Mouse (Mus musculus): Measurements from ENCODE around the gene Hoxa6. TPM values are rescaled to one million over a fixed set of nuclear protein-coding genes. Genes with fewer than 3 reads are reported as not detected.

Gene Hoxa6
- polyA plus RNA-seq, 1 experiment, result not detected

GRCm38 (mm10) chr6:52173648-52174047, 34.9 kb downstream of the Hoxa6 start:
- Histone ChIP-seq H3K27ac (ENCODE audit: insufficient read depth, low read depth, low read length) (no peak overlapping the region), H3K4me1 (ENCODE audit: control insufficient read depth, insufficient read depth, low read length) (no peaks in the 10 kb centered on the region), H3K4me3 (ENCODE audit: insufficient read depth, low read length) (no peak overlapping the region)
- no peak for TF ChIP-seq POLR2A (IDR thresholded peaks at IDR 0.05; ENCODE audit: borderline replicate concordance, low read depth, low read length)
- no peak for TF ChIP-seq CTCF (IDR thresholded peaks at IDR 0.05; ENCODE audit: low read depth, low read length)

DNA sequence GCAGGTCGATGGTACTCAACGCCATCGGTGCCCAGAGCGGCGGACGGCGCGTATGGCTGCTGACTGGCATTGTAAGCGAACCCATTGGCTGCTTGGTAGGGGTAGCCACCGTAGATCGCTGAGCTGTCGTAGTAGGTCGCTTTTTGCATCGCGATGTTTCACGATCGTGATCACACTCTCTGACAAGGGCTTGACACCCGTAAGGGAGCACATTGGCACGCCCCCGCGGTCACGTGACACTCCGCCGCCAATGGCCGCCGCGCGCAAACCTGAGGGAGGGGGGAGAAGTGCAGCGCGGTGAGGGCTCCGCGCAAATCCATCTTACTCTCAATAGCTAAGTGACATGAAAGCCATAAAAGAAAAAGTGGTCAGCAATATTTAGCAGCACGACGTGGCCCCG, 36.0 kb downstream of the Hoxa6 start:
- TF ChIP-seq POLR2A (IDR thresholded peaks at IDR 0.05; ENCODE audit: borderline replicate concordance, low read depth, low read length) (no peak), CTCF (IDR thresholded peaks at IDR 0.05; ENCODE audit: low read depth, low read length) (no peak)
- H3K27ac ChIP-seq (ENCODE audit: insufficient read depth, low read depth, low read length), result no peak overlapping the region
- no peak overlapping the region for H3K4me3 ChIP-seq (ENCODE audit: insufficient read depth, low read length)
- H3K4me1 ChIP-seq (ENCODE audit: control insufficient read depth, insufficient read depth, low read length), result no peaks in the 10 kb centered on the region

DNA sequence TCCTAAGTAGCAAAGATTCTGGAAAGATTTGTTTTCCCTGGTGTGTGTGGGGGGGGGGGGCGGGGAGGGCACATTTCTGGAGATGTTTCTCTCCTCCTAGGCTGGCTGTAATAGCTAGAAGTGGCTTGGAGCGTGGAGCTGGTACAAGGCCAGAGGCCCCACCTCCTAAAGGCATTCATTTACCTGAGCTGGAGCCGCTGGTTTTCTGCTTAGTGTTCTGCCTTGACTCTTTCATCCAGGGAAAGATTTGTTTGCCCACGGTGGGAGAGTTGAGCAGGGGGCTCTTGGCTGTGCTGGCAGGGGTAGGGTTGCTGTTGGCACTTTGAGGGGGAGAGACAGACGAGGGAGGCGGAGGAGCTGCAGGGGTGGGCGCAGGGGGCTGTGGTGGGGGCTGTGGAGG, 36.6 kb downstream of the Hoxa6 start:
- Histone ChIP-seq H3K4me3 (ENCODE audit: insufficient read depth, low read length) (no peak overlapping the region), H3K4me1 (ENCODE audit: control insufficient read depth, insufficient read depth, low read length) (no peaks in the 10 kb centered on the region), H3K27ac (ENCODE audit: insufficient read depth, low read depth, low read length) (no peak overlapping the region)
- TF ChIP-seq POLR2A (IDR thresholded peaks at IDR 0.05; ENCODE audit: borderline replicate concordance, low read depth, low read length) (no peak), CTCF (IDR thresholded peaks at IDR 0.05; ENCODE audit: low read depth, low read length) (no peak)

GRCm38 (mm10) chr6:52171331-52171730, 37.2 kb downstream of the Hoxa6 start:
- H3K27ac ChIP-seq (ENCODE audit: insufficient read depth, low read depth, low read length), result no peak overlapping the region
- no peaks in the 10 kb centered on the region for H3K4me1 ChIP-seq (ENCODE audit: control insufficient read depth, insufficient read depth, low read length)
- TF ChIP-seq CTCF (IDR thresholded peaks at IDR 0.05; ENCODE audit: low read depth, low read length) (no peak), POLR2A (IDR thresholded peaks at IDR 0.05; ENCODE audit: borderline replicate concordance, low read depth, low read length) (no peak)
- no peak overlapping the region for H3K4me3 ChIP-seq (ENCODE audit: insufficient read depth, low read length)

DNA sequence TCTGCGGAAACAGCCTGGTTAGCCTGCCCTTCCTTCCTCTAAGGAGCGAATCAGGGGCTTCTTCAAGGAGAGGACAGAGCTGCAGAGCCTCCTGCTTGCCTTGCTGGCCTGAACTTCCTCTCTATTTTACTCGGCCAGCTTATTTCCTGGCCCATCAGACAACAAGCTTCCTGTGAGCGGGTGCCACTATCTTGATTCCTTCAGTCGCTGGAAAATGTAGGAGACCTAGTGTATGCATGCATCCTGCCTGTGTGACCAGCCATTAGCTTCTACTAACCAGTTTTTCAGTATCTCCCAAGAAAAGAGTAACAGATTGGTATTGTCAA, 37.7 kb downstream of the Hoxa6 start:
- no peaks in the 10 kb centered on the region for H3K4me1 ChIP-seq (ENCODE audit: control insufficient read depth, insufficient read depth, low read length)
- TF ChIP-seq POLR2A (IDR thresholded peaks at IDR 0.05; ENCODE audit: borderline replicate concordance, low read depth, low read length) (no peak), CTCF (IDR thresholded peaks at IDR 0.05; ENCODE audit: low read depth, low read length) (no peak)
- no peak overlapping the region for H3K27ac ChIP-seq (ENCODE audit: insufficient read depth, low read depth, low read length)
- no peak overlapping the region for H3K4me3 ChIP-seq (ENCODE audit: insufficient read depth, low read length)

DNA sequence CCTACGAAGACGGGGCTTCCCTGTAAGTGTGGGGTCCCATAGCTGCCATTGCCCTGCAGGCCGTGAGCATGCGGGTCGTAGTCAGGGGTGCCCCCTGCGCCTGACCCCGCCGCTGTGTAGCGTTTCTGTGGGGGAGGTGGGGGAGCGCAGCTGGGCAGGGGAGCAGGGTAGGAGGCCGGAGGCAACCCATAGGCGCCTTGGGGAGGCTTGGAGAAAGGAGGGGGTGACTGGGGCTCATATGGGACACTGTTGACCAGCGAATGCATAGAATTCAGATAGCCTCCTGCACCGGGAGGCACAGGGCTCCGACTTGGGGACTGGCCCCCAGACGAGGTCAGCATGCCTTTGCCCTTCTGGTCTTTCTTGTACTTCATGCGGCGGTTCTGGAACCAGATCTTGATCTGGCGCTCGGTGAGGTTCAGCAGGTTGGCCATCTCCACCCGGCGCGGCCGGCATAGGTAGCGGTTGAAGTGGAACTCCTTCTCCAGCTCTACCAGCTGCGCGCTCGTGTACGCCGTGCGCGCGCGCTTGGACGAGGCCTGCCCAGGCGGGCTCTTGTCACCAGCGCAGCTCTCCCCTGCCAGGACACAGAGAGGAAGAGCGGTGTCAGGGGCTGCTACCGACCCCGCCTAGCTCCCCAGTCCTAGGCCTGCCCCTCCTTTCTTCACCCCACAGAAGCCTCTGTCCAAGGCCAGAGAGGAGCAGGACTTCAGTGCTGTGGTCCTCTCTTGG, 38.2 kb downstream of the Hoxa6 start:
- Histone ChIP-seq H3K4me3 (ENCODE audit: insufficient read depth, low read length) (no peak overlapping the region), H3K4me1 (ENCODE audit: control insufficient read depth, insufficient read depth, low read length) (no peaks in the 10 kb centered on the region), H3K27ac (ENCODE audit: insufficient read depth, low read depth, low read length) (no peak overlapping the region)
- TF ChIP-seq POLR2A (IDR thresholded peaks at IDR 0.05; ENCODE audit: borderline replicate concordance, low read depth, low read length) (no peak), CTCF (IDR thresholded peaks at IDR 0.05; ENCODE audit: low read depth, low read length) (no peak)

DNA sequence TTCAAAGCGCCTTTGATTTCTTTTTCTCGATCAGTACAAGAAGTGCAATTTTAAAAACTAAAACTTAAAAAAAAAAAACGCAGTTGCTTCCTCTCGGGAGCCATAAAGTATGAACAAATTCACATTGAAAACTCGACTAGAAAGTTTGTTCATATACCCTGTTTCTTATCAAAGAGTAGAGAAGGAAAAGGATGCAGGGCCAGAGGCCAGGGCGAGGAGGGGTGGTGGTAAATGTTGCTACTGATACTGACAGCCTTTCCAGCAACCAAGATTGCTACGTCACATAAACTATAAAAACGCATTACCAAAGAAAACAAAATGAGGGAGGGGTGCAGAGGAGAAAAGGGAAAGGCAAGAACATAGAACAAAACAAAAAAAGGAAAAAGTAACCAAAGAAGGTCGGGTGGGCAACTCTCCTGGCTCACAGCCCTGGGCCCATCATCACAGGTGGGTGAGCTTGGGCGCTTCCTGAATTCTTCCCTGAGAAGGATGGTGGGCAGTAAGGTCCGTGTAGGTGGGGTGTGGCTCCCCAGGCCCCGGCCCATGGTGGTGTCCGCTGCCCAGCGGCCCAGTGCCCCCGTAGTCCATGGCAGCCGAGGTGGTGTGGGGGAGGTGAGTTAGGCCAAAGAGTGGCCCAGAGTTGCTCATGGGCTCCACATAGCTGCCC, 38.9 kb downstream of the Hoxa6 start:
- Histone ChIP-seq H3K4me3 (ENCODE audit: insufficient read depth, low read length) (no peak overlapping the region), H3K4me1 (ENCODE audit: control insufficient read depth, insufficient read depth, low read length) (no peaks in the 10 kb centered on the region), H3K27ac (ENCODE audit: insufficient read depth, low read depth, low read length) (no peak overlapping the region)
- no peak for TF ChIP-seq POLR2A (IDR thresholded peaks at IDR 0.05; ENCODE audit: borderline replicate concordance, low read depth, low read length)
- no peak for TF ChIP-seq CTCF (IDR thresholded peaks at IDR 0.05; ENCODE audit: low read depth, low read length)

- Histone ChIP-seq H3K27ac (ENCODE audit: insufficient read depth, low read depth, low read length) (no peak overlapping the region), H3K4me3 (ENCODE audit: insufficient read depth, low read length) (no peak overlapping the region), H3K4me1 (ENCODE audit: control insufficient read depth, insufficient read depth, low read length) (no peaks in the 10 kb centered on the region)
- TF ChIP-seq CTCF (IDR thresholded peaks at IDR 0.05; ENCODE audit: low read depth, low read length), result no peak
Measured at GRCm38 (mm10) chr6:52168191-52169055, 40.1 kb downstream of the Hoxa6 start.

GRCm38 (mm10) chr6:52167736-52168161, 40.8 kb downstream of the Hoxa6 start:
- TF ChIP-seq CTCF (IDR thresholded peaks at IDR 0.05; ENCODE audit: low read depth, low read length) (no peak), POLR2A (IDR thresholded peaks at IDR 0.05; ENCODE audit: borderline replicate concordance, low read depth, low read length) (no peak)
- Histone ChIP-seq H3K4me1 (ENCODE audit: control insufficient read depth, insufficient read depth, low read length) (no peaks in the 10 kb centered on the region), H3K27ac (ENCODE audit: insufficient read depth, low read depth, low read length) (no peak overlapping the region), H3K4me3 (ENCODE audit: insufficient read depth, low read length) (no peak overlapping the region)

DNA sequence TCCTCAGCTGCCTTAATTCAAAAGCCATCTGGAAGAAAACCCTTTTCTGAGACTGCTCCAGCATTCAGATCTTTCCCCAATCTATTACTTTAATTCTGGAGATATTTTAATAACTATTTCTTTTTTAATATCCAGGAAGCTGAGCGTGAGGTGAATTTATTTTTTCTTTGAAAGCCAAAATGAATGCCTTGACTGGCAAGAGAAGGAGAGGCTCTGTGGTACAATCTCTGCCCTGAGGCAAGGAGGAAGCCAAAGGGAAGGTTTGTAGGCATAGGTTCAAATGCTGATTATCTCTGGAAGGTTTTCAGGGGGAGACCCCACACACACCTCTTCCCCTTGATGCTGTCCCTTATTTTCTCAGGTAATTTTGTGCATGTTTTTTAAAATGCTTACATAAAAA, 41.3 kb downstream of the Hoxa6 start:
- H3K4me1 ChIP-seq (ENCODE audit: control insufficient read depth, insufficient read depth, low read length), result no peaks in the 10 kb centered on the region
- no peak overlapping the region for H3K4me3 ChIP-seq (ENCODE audit: insufficient read depth, low read length)

More for the DNA sequence above, 41.3 kb downstream of the Hoxa6 start:
- TF ChIP-seq POLR2A (IDR thresholded peaks at IDR 0.05; ENCODE audit: borderline replicate concordance, low read depth, low read length) (no peak), CTCF (IDR thresholded peaks at IDR 0.05; ENCODE audit: low read depth, low read length) (no peak)
- H3K27ac ChIP-seq (ENCODE audit: insufficient read depth, low read depth, low read length), result no peak overlapping the region

All from bone marrow macrophage, adult 2 months (primary cell).